Mouse (Mus musculus) forebrain, embryonic 12.5 days (tissue): ENCODE measurements around the gene 4930539E08Rik. TPM values are rescaled to one million over a fixed set of nuclear protein-coding genes. Genes with fewer than 3 reads are reported as not detected.

Experiments used
- ATAC-seq: fragments of 200-750 bp; cut with Nextera tagmentation; 2 replicates; pipeline ENCODE4 v1.8.0; 2017; ENCODE audit warnings: moderate TSS enrichment; ENCODE audit not compliant: low FRiP score
- H3K27ac ChIP-seq: fragments of 300-500 bp; sonication (generic); 2 replicates; pipeline ENCODE4 v1.5.1; 2016; ENCODE audit warnings: mild to moderate bottlenecking
- H3K27me3 ChIP-seq: fragments of 300-500 bp; sonication (generic); 2 replicates; pipeline ENCODE4 v1.6.1; 2016; ENCODE audit warnings: mild to moderate bottlenecking
- H3K36me3 ChIP-seq: fragments of 300-500 bp; sonication (generic); replicated peaks from 2 replicates; pipeline ENCODE4 v1.6.1; 2016; ENCODE audit warnings: mild to moderate bottlenecking
- H3K4me1 ChIP-seq: fragments of 300-500 bp; sonication (generic); 2 replicates; pipeline ENCODE4 v1.6.1; 2016
- H3K4me2 ChIP-seq: fragments of 300-500 bp; sonication (generic); 2 replicates; pipeline ENCODE4 v1.6.1; 2016; ENCODE audit warnings: mild to moderate bottlenecking, moderate library complexity
- H3K4me3 ChIP-seq: fragments of 300-500 bp; sonication (generic); replicated peaks from 2 replicates; pipeline ENCODE4 v1.5.1; 2016; ENCODE audit warnings: mild to moderate bottlenecking
- H3K9ac ChIP-seq: fragments of 300-500 bp; sonication (generic); 2 replicates; pipeline ENCODE4 v1.6.1; 2016; ENCODE audit warnings: mild to moderate bottlenecking
- H3K9me3 ChIP-seq: fragments of 300-500 bp; sonication (generic); 2 replicates; pipeline ENCODE4 v1.6.1; 2016
- WGBS: fragments of 180-500 bp; shearing (Covaris S2); methylation state at CpG from one replicate; pipeline ENCODE4 v1.1.7; 2016; 5-methylcytosine and 5-hydroxymethylcytosine counted together
- polyA plus RNA-seq: library from polyadenylated mRNA; unstranded; fragments of >200 nt; fragmentation: Nextera tagmentation; extraction: Ambion mirVana; gene quantifications from 2 replicates; pipeline ENCODE4 v1.2.1, GENCODE M21; 2016

4930539E08Rik gene
- polyA plus RNA-seq, 1 experiment from 2014 or later = 0.23 TPM

DNA sequence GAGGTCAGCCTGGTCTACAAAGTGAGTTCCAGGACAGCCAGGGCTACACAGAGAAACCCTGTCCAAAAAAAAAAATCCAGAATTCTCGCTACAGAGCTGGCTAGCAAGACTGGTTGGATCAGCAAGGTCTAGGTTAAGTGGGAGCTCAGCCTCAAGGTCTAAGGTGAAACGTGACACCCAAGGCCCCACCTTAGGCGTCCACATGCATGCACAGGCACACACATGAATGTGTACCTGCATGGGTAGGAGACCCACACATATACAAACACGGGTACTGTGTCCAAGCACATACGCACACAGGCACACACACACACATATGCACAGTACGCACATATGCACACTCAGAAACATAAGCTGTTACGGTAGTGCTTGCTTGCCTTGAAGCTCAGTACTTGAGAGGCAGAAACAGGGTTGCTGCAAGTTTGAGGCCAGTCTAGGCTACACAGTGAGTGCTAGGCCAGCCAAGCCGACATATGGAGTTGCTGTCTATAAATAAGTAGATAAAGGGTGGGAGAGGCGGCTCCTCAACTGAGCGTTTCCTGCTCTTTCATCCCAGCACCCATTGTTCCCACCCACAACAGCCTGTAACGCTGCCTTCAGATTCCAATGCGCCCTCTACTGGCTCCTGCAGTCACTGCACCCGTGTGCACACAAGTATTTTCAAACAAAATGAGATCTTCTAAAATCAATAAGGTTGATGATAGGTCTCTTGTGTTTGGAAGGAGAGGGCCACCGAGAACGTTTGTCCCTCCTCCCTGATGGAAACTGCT, 11.9 kb upstream of the 4930539E08Rik start:
- H3K4me2 ChIP-seq = no peak overlapping the region
- WGBS = 51% methylated on average over 15 of the region's 15 CpGs
- peaks cover 4% of the 10 kb centered on the region; the same call in 1 of the 2 replicates for H3K27me3 ChIP-seq
- H3K4me1 ChIP-seq = peaks cover 13% of the 10 kb centered on the region
- H3K9me3 ChIP-seq = no peaks in the 10 kb centered on the region
- no peak overlapping the region for H3K27ac ChIP-seq
- H3K4me3 ChIP-seq = no peak overlapping the region
- no peak overlapping the region for H3K9ac ChIP-seq
- H3K36me3 ChIP-seq = no peaks in the 10 kb centered on the region
- ATAC-seq = no peak

DNA sequence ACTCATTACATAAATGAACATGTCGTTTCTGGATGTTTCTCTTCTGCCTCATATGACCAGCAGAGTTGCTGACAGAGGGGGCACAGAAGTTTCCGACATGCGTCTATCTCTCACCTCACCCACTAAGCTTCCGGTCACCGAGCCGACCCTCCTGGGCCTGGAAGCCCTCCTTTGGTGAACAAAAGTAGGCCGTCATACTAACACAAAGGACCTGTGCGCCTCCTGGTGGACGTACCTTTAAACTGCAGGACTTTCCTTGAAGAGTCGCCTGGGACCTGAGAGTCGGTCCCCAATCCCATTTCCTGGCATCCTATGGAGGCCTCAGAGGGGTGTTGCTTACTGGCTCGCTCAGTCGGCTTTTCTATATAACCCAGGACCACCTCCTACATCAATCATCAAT, 11.3 kb upstream of the 4930539E08Rik start:
- Histone ChIP-seq H3K4me3 (no peak overlapping the region), H3K36me3 (no peaks in the 10 kb centered on the region), H3K27me3 (peaks cover 4% of the 10 kb centered on the region; the same call in 1 of the 2 replicates), H3K9ac (no peak overlapping the region), H3K4me2 (no peak overlapping the region), H3K4me1 (peaks cover 13% of the 10 kb centered on the region), H3K9me3 (no peaks in the 10 kb centered on the region), H3K27ac (no peak overlapping the region)
- WGBS = 18% methylated on average over 13 of the region's 13 CpGs
- ATAC-seq = no peak

DNA sequence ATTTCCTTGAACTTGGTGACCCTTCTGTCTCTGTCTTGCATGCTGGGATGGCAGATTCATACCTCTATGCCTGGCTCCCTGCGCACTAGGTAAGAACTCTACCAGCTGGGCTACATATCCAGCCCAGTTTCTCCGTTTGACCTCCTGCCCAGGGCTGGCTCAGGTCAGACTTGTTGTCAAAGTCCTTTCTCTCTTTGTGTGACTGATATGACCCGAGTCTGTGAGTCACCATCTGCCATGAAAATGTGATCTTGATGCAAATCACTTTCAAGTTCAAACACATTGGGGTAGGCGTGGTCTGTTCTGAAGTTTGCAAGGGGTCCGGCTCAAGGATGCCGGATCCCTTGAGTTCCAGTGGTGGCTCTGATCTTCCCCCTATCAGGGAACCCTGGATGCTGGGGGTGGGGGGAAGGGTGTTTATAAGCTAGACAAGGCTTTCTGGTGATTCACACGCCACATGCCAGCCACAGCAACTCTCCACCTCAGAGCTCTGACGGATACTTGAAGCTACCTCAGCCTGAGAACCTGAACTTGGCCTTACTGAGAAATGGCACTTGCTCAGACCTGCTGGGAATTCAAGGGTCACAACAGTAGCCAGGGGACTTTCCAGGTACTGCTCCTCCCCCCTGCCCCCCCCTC, 10.0 kb upstream of the 4930539E08Rik start:
- peaks cover 4% of the 10 kb centered on the region for H3K4me1 ChIP-seq
- no peak for ATAC-seq
- peaks cover 4% of the 10 kb centered on the region; the same call in 1 of the 2 replicates for H3K27me3 ChIP-seq
- H3K36me3 ChIP-seq = no peaks in the 10 kb centered on the region
- no peak overlapping the region for H3K4me2 ChIP-seq
- no peaks in the 10 kb centered on the region for H3K9me3 ChIP-seq
- no peak overlapping the region for H3K4me3 ChIP-seq
- H3K27ac ChIP-seq = no peak overlapping the region
- WGBS = 86% methylated on average over 8 of the region's 8 CpGs
- no peak overlapping the region for H3K9ac ChIP-seq

DNA sequence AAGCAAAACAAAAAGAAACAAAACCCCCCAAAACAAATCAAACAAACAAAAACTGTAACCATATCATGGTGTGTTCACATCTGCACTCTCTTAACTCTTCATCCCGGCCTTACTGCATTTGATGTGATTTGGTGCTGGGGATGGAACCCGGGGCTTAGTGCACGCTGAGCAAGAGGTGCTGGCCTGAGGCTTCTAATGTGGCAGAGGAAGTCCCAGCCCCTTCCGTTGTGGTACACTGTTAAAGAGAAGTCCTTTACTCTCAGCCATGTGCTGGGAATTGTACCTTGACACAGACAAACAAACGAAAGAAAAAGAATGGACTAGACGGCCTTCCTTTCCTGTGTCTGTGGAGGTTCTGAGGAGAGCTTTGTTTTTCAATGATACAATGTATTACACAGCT, 7.0 kb upstream of the 4930539E08Rik start:
- H3K9ac ChIP-seq = no peak overlapping the region
- no peak overlapping the region for H3K4me2 ChIP-seq
- no peak overlapping the region for H3K27ac ChIP-seq
- ATAC-seq = no peak
- 0 out of 2 replicates have a peak, but pooled peaks cover 3% of the 10 kb centered on the region for H3K4me1 ChIP-seq
- no peak overlapping the region for H3K4me3 ChIP-seq
- 78% methylated on average over 6 of the region's 6 CpGs for WGBS
- peaks cover 4% of the 10 kb centered on the region; the same call in 1 of the 2 replicates for H3K27me3 ChIP-seq
- no peaks in the 10 kb centered on the region for H3K36me3 ChIP-seq
- no peaks in the 10 kb centered on the region for H3K9me3 ChIP-seq

DNA sequence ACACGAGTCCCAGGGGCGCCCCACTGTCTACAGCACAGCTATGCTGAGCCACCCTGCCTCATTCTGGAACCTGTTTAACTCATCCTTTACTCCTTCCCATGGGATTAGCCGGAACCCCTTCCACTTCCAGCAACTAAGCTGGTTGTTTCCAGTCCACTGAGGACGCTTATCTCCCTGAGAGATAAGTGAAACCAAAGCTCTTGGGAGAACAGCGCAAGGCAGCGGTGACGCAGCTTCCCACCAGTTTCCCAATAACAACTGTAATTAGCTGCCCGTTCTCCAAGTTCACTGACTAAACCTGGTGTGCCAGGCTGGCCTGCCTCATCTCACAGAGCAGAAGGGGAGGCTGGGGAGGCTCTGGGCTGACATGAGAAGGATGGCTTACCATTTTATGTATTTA, 6.0 kb upstream of the 4930539E08Rik start:
- Histone ChIP-seq H3K27ac (no peak overlapping the region), H3K4me1 (0 out of 2 replicates have a peak, but pooled peaks cover 3% of the 10 kb centered on the region), H3K4me3 (no peak overlapping the region), H3K9me3 (no peaks in the 10 kb centered on the region), H3K9ac (no peak overlapping the region), H3K27me3 (peaks cover 4% of the 10 kb centered on the region; the same call in 1 of the 2 replicates), H3K36me3 (no peaks in the 10 kb centered on the region), H3K4me2 (no peak overlapping the region)
- ATAC-seq = no peak
- 72% methylated on average over 8 of the region's 8 CpGs for WGBS

DNA sequence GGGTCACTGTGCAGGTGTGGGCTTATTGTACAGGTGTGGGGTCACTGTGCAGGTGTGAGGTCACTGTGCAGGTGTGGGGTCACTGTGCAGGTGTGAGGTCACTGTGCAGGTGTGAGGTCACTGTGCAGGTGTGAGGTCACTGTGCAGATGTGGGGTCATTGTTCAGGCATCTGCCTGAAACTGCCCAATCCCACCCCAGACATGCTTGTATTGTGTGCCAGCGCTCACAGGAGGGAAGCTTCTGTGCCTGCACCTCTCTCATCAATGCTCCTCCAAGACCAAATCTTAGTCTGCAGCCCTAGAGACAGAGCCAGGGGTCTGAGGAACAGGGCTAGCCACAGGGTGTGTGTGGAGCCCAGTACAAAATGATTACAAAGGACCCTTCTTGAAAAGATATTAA, 1.4 kb upstream of the 4930539E08Rik start:
- Histone ChIP-seq H3K9ac (no peak overlapping the region), H3K4me3 (no peak overlapping the region), H3K27me3 (no peaks in the 10 kb centered on the region), H3K9me3 (no peaks in the 10 kb centered on the region), H3K4me1 (no peaks in the 10 kb centered on the region), H3K4me2 (no peak overlapping the region), H3K36me3 (no peaks in the 10 kb centered on the region), H3K27ac (no peak overlapping the region)
- ATAC-seq = no peak
- WGBS = 88% methylated on average over 1 of the region's 1 CpGs

DNA sequence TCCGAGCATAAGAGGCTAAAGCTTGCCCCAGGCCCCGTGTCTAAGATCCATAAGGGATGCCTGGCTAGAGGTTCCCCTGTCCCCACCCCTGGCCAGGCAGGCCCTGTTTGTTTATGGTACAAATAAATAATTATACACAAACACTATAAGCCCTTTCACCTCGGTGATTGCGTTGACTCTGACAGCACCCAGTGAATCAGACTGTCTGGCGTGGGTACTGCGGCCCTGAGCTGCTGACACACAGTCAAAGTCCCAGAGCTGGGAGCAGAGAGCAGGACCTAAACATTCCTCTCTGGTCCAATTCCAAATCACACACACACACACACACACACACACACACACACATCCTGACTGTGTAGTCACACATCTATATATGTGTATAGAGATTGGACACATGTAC, 1.2 kb downstream of the 4930539E08Rik start:
- H3K4me1 ChIP-seq = peaks cover 7% of the 10 kb centered on the region
- no peaks in the 10 kb centered on the region for H3K36me3 ChIP-seq
- no peak overlapping the region for H3K27ac ChIP-seq
- no peak overlapping the region for H3K9ac ChIP-seq
- no peak overlapping the region for H3K4me2 ChIP-seq
- no peak overlapping the region for H3K4me3 ChIP-seq
- H3K27me3 ChIP-seq = peaks cover 16% of the 10 kb centered on the region
- no peak for ATAC-seq
- WGBS = 85% methylated on average over 6 of the region's 6 CpGs
- no peaks in the 10 kb centered on the region for H3K9me3 ChIP-seq

DNA sequence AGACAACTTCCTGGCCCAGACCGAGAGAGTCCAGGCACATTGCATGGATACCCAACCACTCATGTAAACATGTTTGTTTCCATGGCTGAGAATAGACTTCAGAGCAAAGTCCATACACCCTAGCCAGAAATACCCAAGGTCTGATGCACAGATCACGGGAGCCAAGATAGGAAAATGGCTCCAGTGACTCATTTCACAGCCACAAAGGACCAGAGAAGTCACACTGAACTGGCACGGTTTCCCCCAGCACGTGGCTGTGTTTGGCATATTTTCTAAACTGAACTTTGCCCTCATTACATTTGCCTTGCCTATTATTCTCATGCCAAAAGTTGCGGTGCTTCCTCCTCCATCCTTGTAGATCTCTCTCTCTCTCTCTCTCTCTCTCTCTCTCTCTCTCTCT, 1.9 kb downstream of the 4930539E08Rik start:
- Histone ChIP-seq H3K36me3 (no peaks in the 10 kb centered on the region), H3K27ac (no peak overlapping the region)
- WGBS = 78% methylated on average over 5 of the region's 5 CpGs

DNA sequence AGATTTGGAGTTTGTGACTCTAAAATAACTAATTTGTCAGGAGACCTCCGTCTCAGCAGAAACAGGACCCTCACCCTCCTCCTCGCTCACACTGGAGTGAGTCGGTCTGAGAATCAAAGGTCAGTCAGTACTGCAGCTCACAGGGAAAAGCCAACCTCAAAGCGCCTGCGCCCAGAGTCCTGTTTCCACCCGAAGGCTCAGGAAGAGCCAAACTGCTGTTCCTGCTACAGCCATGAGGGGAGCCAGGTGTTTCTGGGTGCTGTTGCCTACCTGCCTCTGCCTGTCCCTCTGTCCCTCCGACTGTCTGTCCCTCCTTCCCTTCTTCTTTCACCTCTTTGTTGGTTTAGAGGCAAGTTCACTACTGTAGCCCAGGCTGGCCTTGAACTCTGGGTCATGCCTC, 5.0 kb downstream of the 4930539E08Rik start:
- Histone ChIP-seq H3K4me3 (no peak overlapping the region), H3K4me1 (peaks cover 11% of the 10 kb centered on the region), H3K9me3 (no peaks in the 10 kb centered on the region), H3K9ac (no peak overlapping the region), H3K4me2 (peak overlapping the region; percentile 48; the same call in 1 of the 2 replicates), H3K27me3 (peaks cover 23% of the 10 kb centered on the region), H3K27ac (no peak overlapping the region), H3K36me3 (no peaks in the 10 kb centered on the region)
- no peak for ATAC-seq
- WGBS = 23% methylated on average over 7 of the region's 7 CpGs

More for the DNA sequence above, 1.9 kb downstream of the 4930539E08Rik start:
- Histone ChIP-seq H3K27me3 (peaks cover 23% of the 10 kb centered on the region), H3K4me3 (no peak overlapping the region), H3K9ac (no peak overlapping the region), H3K9me3 (no peaks in the 10 kb centered on the region), H3K4me2 (no peak overlapping the region), H3K4me1 (peaks cover 7% of the 10 kb centered on the region)
- ATAC-seq = no peak

DNA sequence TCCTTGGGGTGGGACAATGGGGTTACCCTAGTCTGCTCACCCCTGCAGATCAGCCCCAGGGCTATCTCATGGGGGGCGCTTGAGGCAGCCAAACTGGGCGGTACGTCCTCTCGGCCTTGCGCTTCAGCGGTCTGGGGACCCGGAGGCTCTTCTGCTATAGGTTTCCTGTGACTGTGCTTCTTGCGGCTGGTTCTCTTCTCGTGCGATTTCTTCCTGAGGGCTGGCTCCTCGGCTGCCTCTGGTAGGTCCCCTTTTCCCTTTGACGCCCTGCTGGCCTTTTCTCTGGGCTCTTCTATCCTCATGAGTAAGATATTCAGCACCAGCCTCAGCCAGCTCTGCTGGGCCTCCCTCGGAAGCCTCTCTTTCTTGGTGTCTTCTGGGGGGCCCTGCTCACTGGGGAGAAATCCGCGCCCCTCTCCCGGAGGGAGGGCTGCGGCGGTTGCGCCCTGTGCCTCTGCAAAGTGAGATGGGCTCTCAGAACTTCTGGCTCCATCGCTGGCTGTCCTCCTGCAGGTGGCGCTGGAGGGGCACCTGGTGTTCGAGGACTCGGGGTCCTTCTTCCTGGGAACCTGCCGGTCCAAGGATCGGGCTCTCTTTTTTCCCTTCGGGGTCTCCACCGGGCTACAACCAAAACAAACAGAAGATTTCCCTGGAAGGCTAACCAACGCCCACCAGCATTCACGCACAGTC, 5.7 kb downstream of the 4930539E08Rik start:
- WGBS = 8% methylated on average over 29 of the region's 29 CpGs
- H3K27ac ChIP-seq = no peak overlapping the region
- peak overlapping the region; percentile 48 for H3K4me2 ChIP-seq
- ATAC-seq = no peak
- no peaks in the 10 kb centered on the region for H3K36me3 ChIP-seq
- peak overlapping the region; percentile 40; the same call in 1 of the 2 replicates for H3K9ac ChIP-seq
- H3K4me1 ChIP-seq = peaks cover 18% of the 10 kb centered on the region
- H3K4me3 ChIP-seq = peak overlapping the region; percentile 24
- H3K9me3 ChIP-seq = no peaks in the 10 kb centered on the region
- H3K27me3 ChIP-seq = peaks cover 23% of the 10 kb centered on the region

DNA sequence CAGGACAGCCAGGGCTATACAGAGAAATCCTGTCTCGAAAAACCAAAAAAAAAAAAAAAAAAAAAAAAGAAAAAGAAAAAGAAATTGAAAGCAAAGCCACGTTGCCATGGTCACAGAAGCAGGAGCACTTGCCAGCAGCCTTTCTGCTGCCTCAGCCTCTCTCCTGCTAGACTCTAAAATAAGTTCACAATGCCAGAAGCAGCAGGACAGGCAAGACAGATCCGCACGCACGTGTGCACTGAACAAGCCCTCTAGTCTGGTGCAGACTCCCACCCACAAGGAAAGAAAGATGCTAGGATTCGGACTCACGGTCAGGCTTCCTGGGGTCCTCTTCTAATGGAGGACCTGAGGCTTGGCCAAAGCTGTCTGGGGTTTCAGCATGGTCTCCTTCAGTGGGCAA, 7.2 kb downstream of the 4930539E08Rik start:
- Histone ChIP-seq H3K27me3 (peaks cover 23% of the 10 kb centered on the region), H3K36me3 (no peaks in the 10 kb centered on the region), H3K9ac (no peak overlapping the region), H3K27ac (no peak overlapping the region), H3K4me3 (no peak overlapping the region), H3K9me3 (no peaks in the 10 kb centered on the region), H3K4me1 (peaks cover 18% of the 10 kb centered on the region), H3K4me2 (no peak overlapping the region)
- WGBS = 75% methylated on average over 7 of the region's 7 CpGs
- no peak for ATAC-seq

DNA sequence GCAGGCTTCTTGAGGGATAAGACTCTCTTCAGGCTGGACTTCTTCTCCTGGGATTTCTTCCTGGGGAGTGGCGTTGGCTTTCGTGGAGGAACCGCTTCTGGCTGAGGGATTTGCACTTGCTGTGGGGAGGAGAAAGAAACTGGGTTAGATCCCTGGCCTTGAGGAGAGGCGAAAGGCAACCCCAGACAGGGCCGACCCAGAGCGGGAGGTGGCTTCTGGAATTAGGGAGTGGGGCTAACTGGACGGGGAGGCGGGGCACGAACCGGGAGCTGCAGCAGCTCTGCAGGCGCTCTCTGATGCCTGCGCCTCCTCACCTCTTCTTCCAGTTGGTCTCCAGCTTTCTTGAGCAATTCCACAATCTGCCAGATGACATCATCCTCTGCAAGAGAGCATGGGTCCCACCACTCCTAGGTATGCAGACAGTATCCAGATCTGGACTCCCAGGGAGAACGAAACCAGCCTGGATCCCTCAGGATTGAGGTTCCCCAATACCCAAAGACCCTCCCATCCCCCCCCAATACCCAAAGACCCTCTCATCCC, 9.7 kb downstream of the 4930539E08Rik start:
- peaks cover 22% of the 10 kb centered on the region for H3K27me3 ChIP-seq
- H3K4me1 ChIP-seq = peaks cover 18% of the 10 kb centered on the region
- peak overlapping the region; percentile 15; the same call in 1 of the 2 replicates for H3K27ac ChIP-seq
- ATAC-seq = no peak
- no peaks in the 10 kb centered on the region for H3K9me3 ChIP-seq
- no peaks in the 10 kb centered on the region for H3K36me3 ChIP-seq
- WGBS = 70% methylated on average over 13 of the region's 13 CpGs
- H3K9ac ChIP-seq = no peak overlapping the region; the same call in 1 of the 2 replicates
- no peak overlapping the region for H3K4me2 ChIP-seq
- H3K4me3 ChIP-seq = no peak overlapping the region
